Mouse (Mus musculus): ENCODE measurements at regions not wholly inside any gene's neighbourhood (a gene's known extent, or its start where the extent isn't known, plus 50 kb on each side); places are given as distances from the start of the nearest gene placed in this dataset.

DNA sequence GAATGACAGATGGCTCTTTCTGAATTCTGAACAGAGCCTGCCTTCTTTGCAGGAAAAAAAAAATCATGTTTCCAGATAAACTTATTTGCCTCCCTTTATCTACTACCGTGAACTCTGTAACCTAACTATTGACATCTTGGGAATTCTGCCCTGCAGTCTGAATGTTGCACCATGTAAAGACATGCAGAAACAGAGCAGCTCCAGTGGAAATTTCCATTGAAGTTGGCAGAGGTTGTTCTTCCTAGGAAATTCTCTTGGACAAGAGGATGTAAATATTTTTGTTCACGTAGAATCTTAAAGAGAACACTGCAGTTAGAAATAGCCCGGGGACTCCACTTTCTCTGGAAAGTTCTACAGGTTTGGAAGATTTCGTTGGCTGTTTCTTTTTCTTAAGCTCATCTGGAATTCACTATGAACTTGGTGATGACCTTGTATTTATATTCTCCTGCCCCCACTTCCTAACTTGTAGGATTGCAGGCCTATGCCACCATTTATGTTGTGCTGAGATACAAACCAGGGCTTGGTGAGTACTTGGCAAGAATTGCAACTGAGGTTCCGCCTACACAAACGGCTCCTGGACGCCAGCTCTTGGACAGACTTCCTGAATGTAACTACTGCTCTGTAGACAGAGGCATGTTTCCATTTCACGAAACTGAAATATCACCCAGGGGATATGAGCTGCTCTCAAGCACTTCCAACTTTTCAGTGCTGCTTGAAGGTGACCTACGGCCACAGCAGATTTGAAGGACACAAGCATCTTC is 202.7 kb upstream of the Mocs1 start:
- ATAC-seq (replicated peaks; ENCODE audit: low FRiP score) (no peak), DNase-seq (ENCODE audit: low spot score) (no peak)
- H3K4me3 ChIP-seq (ENCODE audit: low read depth, low read length), result no peak overlapping the region
- 88% methylated on average over 9 of the region's 9 CpGs for WGBS
- no peak overlapping the region for H3K9ac ChIP-seq (ENCODE audit: low read length)
- H3K27ac ChIP-seq (ENCODE audit: low read depth, low read length), result no peak overlapping the region
- H3K4me1 ChIP-seq (replicated peaks; ENCODE audit: control insufficient read depth, insufficient read depth, low read length), result peaks cover 2% of the 10 kb centered on the region; the same call in 1 of the 2 replicates
- H3K27me3 ChIP-seq (ENCODE audit: control insufficient read depth, insufficient read depth, low read length), result no peaks in the 10 kb centered on the region
- H3K4me2 ChIP-seq (ENCODE audit: low read depth, low read length, severe bottlenecking), result no peak overlapping the region
- no peaks in the 10 kb centered on the region for H3K36me3 ChIP-seq (ENCODE audit: control insufficient read depth, insufficient read depth, low read length)
- H3K9me3 ChIP-seq (ENCODE audit: control insufficient read depth, low read length), result no peaks in the 10 kb centered on the region

GRCm38 (mm10) chr17:49226016-49226400 is 202.2 kb upstream of the Mocs1 start:
- WGBS, result 84% methylated on average over 6 of the region's 6 CpGs
- Histone ChIP-seq H3K4me3 (ENCODE audit: low read depth, low read length) (no peak overlapping the region), H3K4me2 (ENCODE audit: low read depth, low read length, severe bottlenecking) (no peak overlapping the region), H3K27ac (ENCODE audit: low read depth, low read length) (no peak overlapping the region), H3K27me3 (ENCODE audit: control insufficient read depth, insufficient read depth, low read length) (no peaks in the 10 kb centered on the region), H3K4me1 (replicated peaks; ENCODE audit: control insufficient read depth, insufficient read depth, low read length) (peaks cover 4% of the 10 kb centered on the region; the same call in 1 of the 2 replicates), H3K9me3 (ENCODE audit: control insufficient read depth, low read length) (no peaks in the 10 kb centered on the region), H3K9ac (ENCODE audit: low read length) (no peak overlapping the region), H3K36me3 (ENCODE audit: control insufficient read depth, insufficient read depth, low read length) (no peaks in the 10 kb centered on the region)
- DNase-seq (ENCODE audit: low spot score) (no peak), ATAC-seq (replicated peaks; ENCODE audit: low FRiP score) (no peak)

DNA sequence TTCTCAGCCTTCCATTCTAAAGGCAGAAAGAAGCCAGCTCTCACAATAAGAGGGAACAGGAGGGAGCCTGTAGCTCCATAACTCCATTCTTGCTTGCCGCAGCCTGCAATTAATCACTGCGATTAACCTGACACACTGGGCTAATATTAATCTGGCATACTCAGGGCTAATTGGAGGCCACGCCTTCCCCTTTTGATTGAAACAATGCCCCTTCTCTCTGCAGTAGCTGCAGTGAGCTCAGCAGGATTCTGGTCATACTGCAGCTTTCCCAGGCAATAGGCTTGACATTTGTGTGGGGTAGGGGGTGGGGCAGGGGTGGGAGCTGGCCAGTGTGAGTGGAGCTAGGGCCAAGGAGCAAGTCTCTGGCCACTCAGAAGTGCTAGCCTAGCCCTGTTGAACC is 196.9 kb upstream of the Mocs1 start:
- Histone ChIP-seq H3K4me1 (replicated peaks; ENCODE audit: control insufficient read depth, insufficient read depth, low read length) (peaks cover 7% of the 10 kb centered on the region; the same call in 1 of the 2 replicates), H3K36me3 (ENCODE audit: control insufficient read depth, insufficient read depth, low read length) (no peaks in the 10 kb centered on the region), H3K27me3 (ENCODE audit: control insufficient read depth, insufficient read depth, low read length) (no peaks in the 10 kb centered on the region), H3K4me2 (ENCODE audit: low read depth, low read length, severe bottlenecking) (no peak overlapping the region), H3K4me3 (ENCODE audit: low read depth, low read length) (no peak overlapping the region), H3K27ac (ENCODE audit: low read depth, low read length) (0 out of 2 replicates have a peak overlapping the region, but pooled peaks have one; percentile 31), H3K9me3 (ENCODE audit: control insufficient read depth, low read length) (no peaks in the 10 kb centered on the region), H3K9ac (ENCODE audit: low read length) (no peak overlapping the region)
- 12% methylated on average over 3 of the region's 3 CpGs for WGBS
- peak; percentile 82 for ATAC-seq (replicated peaks; ENCODE audit: low FRiP score)
- DNase-seq (ENCODE audit: low spot score), result peak; percentile 74

- H3K27ac ChIP-seq (ENCODE audit: low read depth, low read length), result no peak overlapping the region
- H3K36me3 ChIP-seq (ENCODE audit: control insufficient read depth, insufficient read depth, low read length), result no peaks in the 10 kb centered on the region
- H3K9ac ChIP-seq (ENCODE audit: low read length), result no peak overlapping the region
- ATAC-seq (replicated peaks; ENCODE audit: low FRiP score) (no peak), DNase-seq (ENCODE audit: low spot score) (no peak)
- H3K4me3 ChIP-seq (ENCODE audit: low read depth, low read length), result no peak overlapping the region
- H3K4me2 ChIP-seq (ENCODE audit: low read depth, low read length, severe bottlenecking), result no peak overlapping the region
- no peaks in the 10 kb centered on the region for H3K4me1 ChIP-seq (replicated peaks; ENCODE audit: control insufficient read depth, insufficient read depth, low read length)
- no peaks in the 10 kb centered on the region for H3K27me3 ChIP-seq (ENCODE audit: control insufficient read depth, insufficient read depth, low read length)
- no peaks in the 10 kb centered on the region; the same call in 1 of the 2 replicates for H3K9me3 ChIP-seq (ENCODE audit: control insufficient read depth, low read length)
Measured at GRCm38 (mm10) chr17:49240097-49240496, 188.1 kb upstream of the Mocs1 start.

GRCm38 (mm10) chr17:49243419-49243818 is 184.7 kb upstream of the Mocs1 start:
- no peaks in the 10 kb centered on the region for H3K4me1 ChIP-seq (replicated peaks; ENCODE audit: control insufficient read depth, insufficient read depth, low read length)
- no peak overlapping the region for H3K4me2 ChIP-seq (ENCODE audit: low read depth, low read length, severe bottlenecking)
- DNase-seq (ENCODE audit: low spot score) (no peak), ATAC-seq (replicated peaks; ENCODE audit: low FRiP score) (no peak)
- no peak overlapping the region for H3K9ac ChIP-seq (ENCODE audit: low read length)
- no peak overlapping the region for H3K27ac ChIP-seq (ENCODE audit: low read depth, low read length)
- WGBS, result 76% methylated on average over 2 of the region's 2 CpGs
- H3K4me3 ChIP-seq (ENCODE audit: low read depth, low read length), result no peak overlapping the region
- H3K27me3 ChIP-seq (ENCODE audit: control insufficient read depth, insufficient read depth, low read length), result no peaks in the 10 kb centered on the region
- H3K36me3 ChIP-seq (ENCODE audit: control insufficient read depth, insufficient read depth, low read length), result no peaks in the 10 kb centered on the region
- H3K9me3 ChIP-seq (ENCODE audit: control insufficient read depth, low read length), result no peaks in the 10 kb centered on the region; the same call in 1 of the 2 replicates

- H3K9ac ChIP-seq (ENCODE audit: low read length), result no peak overlapping the region
- DNase-seq (ENCODE audit: low spot score) (no peak), ATAC-seq (replicated peaks; ENCODE audit: low FRiP score) (no peak)
- no peaks in the 10 kb centered on the region; the same call in 1 of the 2 replicates for H3K9me3 ChIP-seq (ENCODE audit: control insufficient read depth, low read length)
- no peak overlapping the region for H3K4me2 ChIP-seq (ENCODE audit: low read depth, low read length, severe bottlenecking)
- H3K36me3 ChIP-seq (ENCODE audit: control insufficient read depth, insufficient read depth, low read length), result no peaks in the 10 kb centered on the region
- 0 out of 2 replicates have a peak, but pooled peaks cover 1% of the 10 kb centered on the region for H3K4me1 ChIP-seq (replicated peaks; ENCODE audit: control insufficient read depth, insufficient read depth, low read length)
- H3K27me3 ChIP-seq (ENCODE audit: control insufficient read depth, insufficient read depth, low read length), result no peaks in the 10 kb centered on the region
- H3K4me3 ChIP-seq (ENCODE audit: low read depth, low read length), result no peak overlapping the region
- 63% methylated on average over 2 of the region's 2 CpGs for WGBS
- H3K27ac ChIP-seq (ENCODE audit: low read depth, low read length), result no peak overlapping the region
Measured at GRCm38 (mm10) chr17:49245013-49245412, 183.1 kb upstream of the Mocs1 start.

DNA sequence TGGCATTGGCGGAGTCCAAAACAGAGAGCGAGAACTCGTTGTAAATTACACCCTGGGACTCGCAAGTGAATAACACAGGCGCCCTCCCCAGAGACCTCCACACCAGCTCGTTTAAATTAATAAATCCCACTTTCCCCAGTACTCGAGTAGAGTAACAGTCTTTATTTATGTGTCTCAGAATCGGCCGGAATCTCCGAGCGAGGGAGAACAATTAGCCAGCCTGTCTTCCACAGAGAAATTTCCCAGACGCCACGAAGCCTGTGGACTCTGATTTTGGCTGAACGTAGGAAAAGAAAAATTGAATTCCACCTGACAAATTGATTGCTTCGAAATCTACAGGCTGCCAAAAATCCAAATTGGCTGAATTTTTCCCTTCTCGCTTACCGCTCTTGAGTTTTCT is 180.9 kb upstream of the Mocs1 start:
- no peak overlapping the region for H3K27ac ChIP-seq (ENCODE audit: low read depth, low read length)
- WGBS, result 70% methylated on average over 17 of the region's 17 CpGs

GRCm38 (mm10) chr17:49250726-49251537 is 177.2 kb upstream of the Mocs1 start:
- no peak for DNase-seq (ENCODE audit: low spot score)
- no peaks in the 10 kb centered on the region for H3K27me3 ChIP-seq (ENCODE audit: control insufficient read depth, insufficient read depth, low read length)
- H3K4me2 ChIP-seq (ENCODE audit: low read depth, low read length, severe bottlenecking), result no peak overlapping the region
- no peaks in the 10 kb centered on the region for H3K36me3 ChIP-seq (ENCODE audit: control insufficient read depth, insufficient read depth, low read length)
- no peak overlapping the region for H3K4me3 ChIP-seq (ENCODE audit: low read depth, low read length)
- 0 out of 2 replicates have a peak, but pooled peaks cover 2% of the 10 kb centered on the region for H3K4me1 ChIP-seq (replicated peaks; ENCODE audit: control insufficient read depth, insufficient read depth, low read length)
- H3K27ac ChIP-seq (ENCODE audit: low read depth, low read length), result no peak overlapping the region
- ATAC-seq (replicated peaks; ENCODE audit: low FRiP score), result peak; percentile 58; the same call in 1 of the 2 replicates
- 27% methylated on average over 8 of the region's 8 CpGs for WGBS
- no peaks in the 10 kb centered on the region for H3K9me3 ChIP-seq (ENCODE audit: control insufficient read depth, low read length)
- no peak overlapping the region for H3K9ac ChIP-seq (ENCODE audit: low read length)

More for the DNA sequence above, 180.9 kb upstream of the Mocs1 start:
- DNase-seq (ENCODE audit: low spot score), result no peak
- no peaks in the 10 kb centered on the region for H3K27me3 ChIP-seq (ENCODE audit: control insufficient read depth, insufficient read depth, low read length)
- ATAC-seq (replicated peaks; ENCODE audit: low FRiP score), result no peak
- no peak overlapping the region for H3K4me2 ChIP-seq (ENCODE audit: low read depth, low read length, severe bottlenecking)
- no peak overlapping the region for H3K9ac ChIP-seq (ENCODE audit: low read length)
- H3K36me3 ChIP-seq (ENCODE audit: control insufficient read depth, insufficient read depth, low read length), result no peaks in the 10 kb centered on the region
- H3K4me1 ChIP-seq (replicated peaks; ENCODE audit: control insufficient read depth, insufficient read depth, low read length), result 0 out of 2 replicates have a peak, but pooled peaks cover 2% of the 10 kb centered on the region
- no peak overlapping the region for H3K4me3 ChIP-seq (ENCODE audit: low read depth, low read length)
- H3K9me3 ChIP-seq (ENCODE audit: control insufficient read depth, low read length), result no peaks in the 10 kb centered on the region; the same call in 1 of the 2 replicates
